Mouse (Mus musculus): Measurements from ENCODE around the gene Lin7a. TPM values are rescaled to one million over a fixed set of nuclear protein-coding genes. Genes with fewer than 3 reads are reported as not detected.
"Not testable (repeated sequence)": the region's sequence is repeated elsewhere in the genome, so short reads cannot be mapped to it uniquely, and the experiment has no call there.

The Lin7a gene
- polyA plus RNA-seq, 1 experiment from 2014 or later: 8.1 TPM

DNA sequence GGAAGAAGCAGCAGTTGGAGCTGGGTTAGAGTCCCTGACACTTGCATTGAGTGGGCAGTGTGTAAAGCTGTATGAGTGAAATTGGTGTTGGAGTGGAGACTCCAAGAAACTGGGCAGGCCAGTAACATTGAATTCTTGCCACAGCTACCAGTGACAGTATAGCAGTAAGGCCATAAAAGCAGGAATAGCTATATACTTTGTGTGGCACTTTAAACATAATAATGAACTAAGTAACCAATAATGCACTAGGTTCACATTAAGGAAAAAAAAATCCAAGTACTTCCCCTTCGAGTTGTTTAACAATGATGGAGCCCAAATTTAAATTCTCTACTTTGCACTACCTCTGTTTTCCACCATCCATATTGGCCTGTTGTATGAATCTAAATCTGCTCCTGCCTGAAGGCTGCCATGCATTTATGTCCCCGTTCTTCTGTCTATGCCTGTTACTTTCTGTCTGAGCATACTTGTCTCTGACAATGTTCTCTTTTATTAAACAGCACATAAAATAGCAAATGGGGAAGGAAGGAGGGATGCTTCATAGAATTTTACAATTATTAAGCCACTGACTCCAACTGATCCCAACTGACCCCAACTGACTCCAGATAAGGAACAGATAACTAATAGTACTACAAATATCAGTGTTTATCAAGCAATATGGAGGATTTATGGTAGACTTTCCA lies 31.7 kb upstream of the Lin7a start:
- H3K36me3 ChIP-seq (ENCODE audit: control insufficient read depth, insufficient read depth, low read length): no peaks in the 10 kb centered on the region
- H3K9me3 ChIP-seq (ENCODE audit: control insufficient read depth, low read depth, low read length): no peaks in the 10 kb centered on the region
- H3K4me3 ChIP-seq (ENCODE audit: low read depth, low read length): no peak overlapping the region
- 80% methylated on average over 2 of the region's 2 CpGs for WGBS
- no peak for ATAC-seq (ENCODE audit: insufficient number of reproducible peaks, insufficient read depth, low FRiP score, low read depth)
- no peak overlapping the region for H3K9ac ChIP-seq (replicated peaks; ENCODE audit: low read depth, low read length)
- no peak overlapping the region for H3K27ac ChIP-seq (ENCODE audit: low read length)
- H3K27me3 ChIP-seq (ENCODE audit: control insufficient read depth, insufficient read depth, low read length): no peaks in the 10 kb centered on the region
- H3K4me2 ChIP-seq (replicated peaks; ENCODE audit: low read depth, low read length): no peak overlapping the region
- no peaks in the 10 kb centered on the region for H3K4me1 ChIP-seq (ENCODE audit: control insufficient read depth, insufficient read depth, low read length)

DNA sequence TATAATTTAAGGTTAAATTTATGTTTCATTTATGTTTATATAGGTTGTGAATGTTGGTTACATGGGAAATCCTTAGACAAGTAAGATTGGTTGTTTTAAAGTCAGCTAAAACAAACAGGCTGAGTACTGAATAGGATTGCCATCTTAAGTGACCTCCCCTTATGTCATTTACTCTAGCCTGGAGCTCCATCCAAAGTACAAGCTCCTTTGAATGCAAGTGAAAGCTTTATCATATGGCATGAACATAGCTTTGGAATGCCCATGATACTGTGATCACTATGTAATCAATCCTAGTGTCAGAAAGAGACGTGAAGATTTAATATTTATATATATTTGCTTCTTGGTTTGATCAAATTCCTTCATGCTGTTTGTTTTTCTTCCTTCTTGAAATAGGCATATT lies 31.0 kb upstream of the Lin7a start:
- Histone ChIP-seq H3K36me3 (ENCODE audit: control insufficient read depth, insufficient read depth, low read length) (no peaks in the 10 kb centered on the region), H3K4me1 (ENCODE audit: control insufficient read depth, insufficient read depth, low read length) (no peaks in the 10 kb centered on the region), H3K9me3 (ENCODE audit: control insufficient read depth, low read depth, low read length) (no peaks in the 10 kb centered on the region), H3K4me2 (replicated peaks; ENCODE audit: low read depth, low read length) (no peak overlapping the region), H3K4me3 (ENCODE audit: low read depth, low read length) (no peak overlapping the region), H3K27me3 (ENCODE audit: control insufficient read depth, insufficient read depth, low read length) (no peaks in the 10 kb centered on the region), H3K27ac (ENCODE audit: low read length) (no peak overlapping the region), H3K9ac (replicated peaks; ENCODE audit: low read depth, low read length) (no peak overlapping the region)
- WGBS: 57% methylated on average over 1 of the region's 1 CpGs
- ATAC-seq (ENCODE audit: insufficient number of reproducible peaks, insufficient read depth, low FRiP score, low read depth): no peak

DNA sequence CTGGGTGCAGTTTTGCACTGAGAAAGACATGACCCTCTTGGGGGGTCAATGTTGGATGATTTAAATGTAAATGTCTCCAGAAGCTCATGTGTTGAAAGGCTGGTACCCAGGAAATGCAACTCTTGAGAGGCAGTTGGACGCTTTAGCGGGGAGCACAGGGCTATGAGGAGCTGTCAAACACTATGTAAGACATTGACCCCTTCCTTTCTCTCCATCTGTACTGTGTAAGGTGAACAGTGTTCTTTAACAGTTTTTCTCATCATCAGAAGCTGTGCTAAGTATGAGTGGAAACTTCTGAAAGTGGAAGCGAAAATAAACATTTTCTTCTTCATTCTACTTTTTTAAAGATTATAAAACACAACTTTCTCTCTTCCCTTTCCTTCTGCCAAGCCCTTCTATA lies 30.5 kb upstream of the Lin7a start:
- no peaks in the 10 kb centered on the region for H3K36me3 ChIP-seq (ENCODE audit: control insufficient read depth, insufficient read depth, low read length)
- no peak for ATAC-seq (ENCODE audit: insufficient number of reproducible peaks, insufficient read depth, low FRiP score, low read depth)
- H3K4me1 ChIP-seq (ENCODE audit: control insufficient read depth, insufficient read depth, low read length): no peaks in the 10 kb centered on the region
- 80% methylated on average over 3 of the region's 3 CpGs for WGBS
- H3K4me3 ChIP-seq (ENCODE audit: low read depth, low read length): no peak overlapping the region
- H3K4me2 ChIP-seq (replicated peaks; ENCODE audit: low read depth, low read length): no peak overlapping the region
- H3K9ac ChIP-seq (replicated peaks; ENCODE audit: low read depth, low read length): no peak overlapping the region
- H3K27ac ChIP-seq (ENCODE audit: low read length): no peak overlapping the region
- no peaks in the 10 kb centered on the region for H3K9me3 ChIP-seq (ENCODE audit: control insufficient read depth, low read depth, low read length)
- no peaks in the 10 kb centered on the region for H3K27me3 ChIP-seq (ENCODE audit: control insufficient read depth, insufficient read depth, low read length)

DNA sequence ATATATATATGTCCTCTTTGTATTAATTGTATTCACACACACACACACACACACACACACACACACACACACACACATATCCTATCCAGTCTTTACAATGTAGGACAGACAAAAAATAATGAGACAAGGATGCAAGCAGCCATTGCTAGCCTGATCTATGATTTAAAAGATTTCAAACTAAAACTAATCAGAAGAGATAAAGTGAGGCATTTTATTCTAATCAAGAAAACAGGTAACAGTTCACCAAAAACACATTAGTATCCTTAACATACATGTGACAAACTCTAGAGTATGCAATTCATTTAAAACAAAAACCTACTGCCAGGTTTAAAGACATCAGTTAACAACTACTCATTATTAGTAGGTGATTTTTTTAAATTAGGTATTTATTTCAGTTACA lies 30.1 kb upstream of the Lin7a start:
- ATAC-seq (ENCODE audit: insufficient number of reproducible peaks, insufficient read depth, low FRiP score, low read depth): no peak

DNA sequence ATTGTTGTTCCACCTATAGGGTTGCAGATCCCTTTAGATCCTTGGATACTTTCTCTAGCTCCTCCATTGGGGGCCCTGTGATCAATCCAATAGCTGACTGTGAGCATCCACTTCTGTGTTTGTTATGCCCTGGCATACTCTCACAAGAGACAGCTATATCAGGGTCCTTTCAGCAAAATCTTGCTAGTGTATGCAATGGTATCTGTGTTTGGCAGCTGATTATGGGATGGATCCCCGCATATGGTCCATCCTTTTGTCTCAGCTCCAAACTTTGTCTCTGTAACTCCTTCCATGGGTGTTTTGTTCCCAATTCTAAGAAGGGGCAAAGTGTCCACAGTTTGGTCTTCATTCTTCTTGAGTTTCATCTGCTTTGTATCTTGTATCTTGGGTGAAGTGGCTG lies 29.5 kb upstream of the Lin7a start:
- not testable (repeated sequence) for H3K27ac ChIP-seq (ENCODE audit: low read length); H3K4me1 ChIP-seq (ENCODE audit: control insufficient read depth, insufficient read depth, low read length); H3K9ac ChIP-seq (replicated peaks; ENCODE audit: low read depth, low read length); H3K9me3 ChIP-seq (ENCODE audit: control insufficient read depth, low read depth, low read length); ATAC-seq (ENCODE audit: insufficient number of reproducible peaks, insufficient read depth, low FRiP score, low read depth); H3K36me3 ChIP-seq (ENCODE audit: control insufficient read depth, insufficient read depth, low read length); H3K4me3 ChIP-seq (ENCODE audit: low read depth, low read length); H3K4me2 ChIP-seq (replicated peaks; ENCODE audit: low read depth, low read length); H3K27me3 ChIP-seq (ENCODE audit: control insufficient read depth, insufficient read depth, low read length)
- WGBS: 84% methylated on average over 1 of the region's 1 CpGs

More for the DNA sequence above, 30.1 kb upstream of the Lin7a start:
- no peak overlapping the region for H3K4me2 ChIP-seq (replicated peaks; ENCODE audit: low read depth, low read length)
- H3K27me3 ChIP-seq (ENCODE audit: control insufficient read depth, insufficient read depth, low read length): no peaks in the 10 kb centered on the region
- H3K9ac ChIP-seq (replicated peaks; ENCODE audit: low read depth, low read length): no peak overlapping the region
- H3K4me1 ChIP-seq (ENCODE audit: control insufficient read depth, insufficient read depth, low read length): no peaks in the 10 kb centered on the region
- no peak overlapping the region for H3K4me3 ChIP-seq (ENCODE audit: low read depth, low read length)
- no peak overlapping the region for H3K27ac ChIP-seq (ENCODE audit: low read length)
- H3K36me3 ChIP-seq (ENCODE audit: control insufficient read depth, insufficient read depth, low read length): no peaks in the 10 kb centered on the region
- H3K9me3 ChIP-seq (ENCODE audit: control insufficient read depth, low read depth, low read length): no peaks in the 10 kb centered on the region

DNA sequence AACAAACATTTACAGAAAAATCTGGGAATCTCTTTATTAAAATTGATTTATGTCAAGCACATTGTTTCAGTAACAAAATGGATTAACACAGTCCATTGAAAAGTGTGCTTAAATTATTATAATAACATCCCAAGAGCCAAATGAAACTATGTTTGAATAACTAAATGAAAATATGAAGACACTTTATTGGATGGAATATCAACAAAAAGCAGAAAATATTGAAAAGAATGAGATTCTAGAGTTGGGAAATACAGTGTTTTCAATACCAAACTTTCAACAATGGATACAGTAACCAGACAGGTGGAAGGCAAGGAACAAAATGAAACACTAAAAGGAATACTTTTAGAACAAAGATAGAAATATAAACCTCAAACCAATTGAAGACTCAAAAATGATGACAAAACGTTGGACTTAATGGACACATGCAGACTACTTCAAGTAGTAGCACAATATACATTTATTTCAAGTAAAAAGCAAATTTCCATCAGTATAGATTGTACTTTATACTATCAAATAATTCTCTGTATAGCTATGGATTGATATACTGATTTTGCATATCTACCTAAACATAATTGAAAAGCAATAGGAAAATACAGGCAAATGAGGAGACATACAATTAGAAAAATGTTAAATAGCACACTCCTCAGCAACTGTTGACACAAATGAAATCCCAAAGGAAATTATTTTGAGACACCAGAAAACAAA lies 28.6 kb upstream of the Lin7a start:
- H3K4me2 ChIP-seq (replicated peaks; ENCODE audit: low read depth, low read length): no peak overlapping the region
- no peak overlapping the region for H3K27ac ChIP-seq (ENCODE audit: low read length)
- 89% methylated on average over 1 of the region's 1 CpGs for WGBS
- H3K4me3 ChIP-seq (ENCODE audit: low read depth, low read length): no peak overlapping the region
- no peaks in the 10 kb centered on the region for H3K27me3 ChIP-seq (ENCODE audit: control insufficient read depth, insufficient read depth, low read length)
- no peak overlapping the region for H3K9ac ChIP-seq (replicated peaks; ENCODE audit: low read depth, low read length)
- H3K9me3 ChIP-seq (ENCODE audit: control insufficient read depth, low read depth, low read length): no peaks in the 10 kb centered on the region
- no peak for ATAC-seq (ENCODE audit: insufficient number of reproducible peaks, insufficient read depth, low FRiP score, low read depth)
- H3K36me3 ChIP-seq (ENCODE audit: control insufficient read depth, insufficient read depth, low read length): no peaks in the 10 kb centered on the region
- H3K4me1 ChIP-seq (ENCODE audit: control insufficient read depth, insufficient read depth, low read length): no peaks in the 10 kb centered on the region

DNA sequence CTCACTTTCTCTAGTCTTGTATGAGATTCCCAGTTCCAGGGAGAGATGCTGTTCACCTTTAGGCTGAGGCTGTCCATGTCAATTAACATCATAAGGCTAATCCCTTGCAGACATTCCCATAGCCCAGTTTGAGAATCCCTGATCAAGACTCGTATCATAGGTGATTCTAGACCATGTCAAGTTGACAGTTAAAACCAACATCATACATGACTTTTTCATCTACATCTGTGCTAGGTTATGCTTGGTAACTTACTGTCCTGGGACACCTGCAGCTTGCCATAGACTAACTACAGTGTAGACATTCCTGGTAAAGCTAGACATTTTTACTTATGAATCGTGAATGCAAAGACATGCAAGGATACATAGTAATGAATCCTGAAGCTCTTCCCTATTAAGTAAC lies 27.3 kb upstream of the Lin7a start:
- no peaks in the 10 kb centered on the region for H3K27me3 ChIP-seq (ENCODE audit: control insufficient read depth, insufficient read depth, low read length)
- ATAC-seq (ENCODE audit: insufficient number of reproducible peaks, insufficient read depth, low FRiP score, low read depth): no peak
- no peaks in the 10 kb centered on the region for H3K36me3 ChIP-seq (ENCODE audit: control insufficient read depth, insufficient read depth, low read length)
- no peaks in the 10 kb centered on the region for H3K4me1 ChIP-seq (ENCODE audit: control insufficient read depth, insufficient read depth, low read length)
- no peak overlapping the region for H3K4me2 ChIP-seq (replicated peaks; ENCODE audit: low read depth, low read length)
- no peak overlapping the region for H3K4me3 ChIP-seq (ENCODE audit: low read depth, low read length)
- H3K9me3 ChIP-seq (ENCODE audit: control insufficient read depth, low read depth, low read length): no peaks in the 10 kb centered on the region
- no peak overlapping the region for H3K27ac ChIP-seq (ENCODE audit: low read length)
- H3K9ac ChIP-seq (replicated peaks; ENCODE audit: low read depth, low read length): no peak overlapping the region
- WGBS: 92% methylated on average over 2 of the region's 2 CpGs

DNA sequence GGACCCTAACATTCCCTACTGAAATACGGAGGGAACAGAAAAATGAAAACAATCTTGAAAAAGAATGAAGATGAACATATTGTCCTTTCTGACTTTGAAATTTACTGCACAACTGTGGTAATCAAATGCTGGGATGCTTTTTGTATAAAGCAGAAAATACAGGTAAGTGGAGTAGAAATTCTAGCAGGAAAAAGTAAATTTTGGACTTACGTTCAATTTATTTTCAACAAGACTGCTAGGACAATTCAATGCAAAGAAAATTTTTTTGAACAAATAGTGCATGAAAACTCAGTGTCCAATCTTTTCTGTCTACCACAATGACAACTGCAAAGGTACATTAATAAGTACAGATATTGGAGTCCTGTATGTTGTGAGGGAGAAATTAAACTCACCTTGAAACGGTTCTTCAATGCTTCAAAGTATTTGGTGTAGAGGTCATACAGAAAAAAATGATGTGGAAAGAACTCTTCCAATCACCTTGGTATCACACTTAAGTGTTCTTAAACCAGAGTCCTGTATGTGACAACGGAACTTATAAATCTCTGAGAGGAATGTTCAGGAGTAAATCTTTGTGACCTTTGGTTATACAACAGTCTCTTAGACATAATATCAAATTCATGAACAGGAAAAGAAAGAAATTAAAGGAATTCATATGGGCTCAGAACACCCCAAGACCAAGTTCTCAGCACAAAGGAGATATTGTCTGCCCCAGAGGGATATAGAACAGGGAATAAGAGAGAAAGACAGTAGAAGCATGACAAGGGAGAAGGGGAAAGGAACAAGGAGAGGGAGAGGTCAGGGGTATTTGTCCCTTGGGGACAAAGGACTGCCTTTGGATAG lies 26.6 kb upstream of the Lin7a start:
- Histone ChIP-seq H3K4me3 (ENCODE audit: low read depth, low read length) (no peak overlapping the region), H3K27me3 (ENCODE audit: control insufficient read depth, insufficient read depth, low read length) (no peaks in the 10 kb centered on the region), H3K9ac (replicated peaks; ENCODE audit: low read depth, low read length) (no peak overlapping the region), H3K36me3 (ENCODE audit: control insufficient read depth, insufficient read depth, low read length) (no peaks in the 10 kb centered on the region), H3K4me1 (ENCODE audit: control insufficient read depth, insufficient read depth, low read length) (no peaks in the 10 kb centered on the region), H3K4me2 (replicated peaks; ENCODE audit: low read depth, low read length) (no peak overlapping the region), H3K27ac (ENCODE audit: low read length) (no peak overlapping the region), H3K9me3 (ENCODE audit: control insufficient read depth, low read depth, low read length) (no peaks in the 10 kb centered on the region)
- no peak for ATAC-seq (ENCODE audit: insufficient number of reproducible peaks, insufficient read depth, low FRiP score, low read depth)
- WGBS: 86% methylated on average over 4 of the region's 4 CpGs
